Mouse (Mus musculus): ENCODE measurements around the gene Fam129a.
"Not testable (repeated sequence)": the region's sequence is repeated elsewhere in the genome, so short reads cannot be mapped to it uniquely, and the experiment has no call there.

DNA sequence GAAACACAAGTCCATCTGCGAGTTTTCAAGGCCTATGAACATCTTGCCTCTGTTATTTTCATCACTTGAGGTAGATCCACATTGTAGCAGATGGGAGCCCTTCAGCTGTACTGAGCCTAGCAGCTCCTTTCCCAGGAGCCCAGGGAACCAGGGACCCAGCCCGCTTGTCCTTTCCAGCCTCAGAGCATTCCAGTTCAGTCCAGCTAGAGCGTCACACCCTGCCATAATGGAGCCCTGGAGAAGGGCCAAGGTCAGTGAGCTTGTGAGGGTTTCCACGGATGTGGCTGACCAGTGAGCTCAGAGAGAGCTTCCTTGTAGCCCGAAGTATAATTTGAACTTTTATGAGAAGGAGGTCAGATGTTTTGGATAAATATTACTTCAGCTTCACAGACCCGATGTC, 121.9 kb downstream of the Fam129a start:
- not testable (repeated sequence) for TF ChIP-seq POLR2A (IDR thresholded peaks at IDR 0.05; ENCODE audit: insufficient read depth, low read length); CTCF (IDR thresholded peaks at IDR 0.05; ENCODE audit: low read depth, low read length); EP300 (IDR thresholded peaks at IDR 0.05; ENCODE audit: insufficient read depth, low read depth, low read length)

All from ES-Bruce4 (cell line).